Mouse (Mus musculus) thymus, postnatal 0 days (tissue): ENCODE data around the gene Wiz. TPM values are rescaled to one million over a fixed set of nuclear protein-coding genes. Genes with fewer than 3 reads are reported as not detected.

Experiments used
- microRNA-seq: library from miRNA; unstranded; fragments of <30 nt; microRNA quantifications from one replicate; pipeline ENCODE4, GENCODE M21; 2016; ENCODE audit warnings: borderline number of aligned reads
- polyA plus RNA-seq: library from polyadenylated mRNA; unstranded; fragments of >200 nt; fragmentation: Nextera tagmentation; extraction: Ambion mirVana; gene quantifications from 2 replicates; pipeline ENCODE4 v1.2.1, GENCODE M21; 2015

The Wiz gene
- polyA plus RNA-seq, 1 experiment from 2014 or later = 15.3 TPM

Small RNA genes lying within 50 kb of the gene (microRNA-seq; reads per million reads assigned to microRNA genes)
- not detected for gene Gm22201

Other genes starting within 250 kb of the Wiz start
- gene Notch3, start 222.6 kb downstream of the Wiz start, polyA plus RNA-seq = 10.6 and 12.6 TPM in 2 replicates
- 0.62 and 0.68 TPM in 2 replicates for gene Ephx3, start 199.9 kb downstream of the Wiz start, polyA plus RNA-seq
- 53.3 and 60.7 TPM in 2 replicates for gene Brd4, start 104.7 kb downstream of the Wiz start, polyA plus RNA-seq
- gene Akap8, start 68.2 kb downstream of the Wiz start, polyA plus RNA-seq = 73.0 and 82.9 TPM in 2 replicates
- 62.4 and 66.4 TPM in 2 replicates for gene Akap8l, start 38.8 kb downstream of the Wiz start, polyA plus RNA-seq
- 164 and 165 TPM in 2 replicates for gene Rasal3, start 14.1 kb upstream of the Wiz start, polyA plus RNA-seq
- gene Pglyrp2, start 34.7 kb upstream of the Wiz start, polyA plus RNA-seq = 32.4 and 34.4 TPM in 2 replicates
- gene Cyp4f39, start 63.3 kb upstream of the Wiz start, polyA plus RNA-seq = 0.30 and 0.69 TPM in 2 replicates
- 2.2 and 3.0 TPM in 2 replicates for gene Cyp4f17, start 116.6 kb upstream of the Wiz start, polyA plus RNA-seq
- 5.6 and 6.3 TPM in 2 replicates for gene Cyp4f16, start 147.1 kb upstream of the Wiz start, polyA plus RNA-seq
- not detected in 2 replicates for gene Cyp4f37, start 231.9 kb upstream of the Wiz start, polyA plus RNA-seq